Mouse (Mus musculus) stomach, embryonic 16.5 days (tissue): Measurements from ENCODE around the gene Ppp1r9a. TPM values are rescaled to one million over a fixed set of nuclear protein-coding genes. Genes with fewer than 3 reads are reported as not detected.

Experiments
- ATAC-seq: fragments of 200-750 bp; cut with Nextera tagmentation; 2 replicates; pipeline ENCODE4 v1.8.0; 2017; ENCODE audit warnings: moderate number of reproducible peaks, moderate TSS enrichment; ENCODE audit not compliant: insufficient read depth, low FRiP score
- H3K27ac ChIP-seq: fragments of 300-500 bp; sonication (generic); 2 replicates; pipeline ENCODE4 v1.5.1; 2014; ENCODE audit warnings: low read length
- H3K27me3 ChIP-seq: fragments of 300-500 bp; sonication (generic); 2 replicates; pipeline ENCODE4 v1.6.1; 2014; ENCODE audit warnings: low read length, control low read depth, mixed read lengths; ENCODE audit not compliant: control insufficient read depth, insufficient read depth
- H3K36me3 ChIP-seq: fragments of 300-500 bp; sonication (generic); 2 replicates; pipeline ENCODE4 v1.6.1; 2014; ENCODE audit warnings: low read length; ENCODE audit not compliant: control insufficient read depth, insufficient read depth
- H3K4me1 ChIP-seq: fragments of 300-500 bp; sonication (generic); 2 replicates; pipeline ENCODE4 v1.6.1; 2014; ENCODE audit warnings: low read length, control low read depth, mixed read lengths; ENCODE audit not compliant: control insufficient read depth, insufficient read depth
- H3K4me2 ChIP-seq: fragments of 300-500 bp; sonication (generic); 2 replicates; pipeline ENCODE4 v1.6.1; 2014; ENCODE audit warnings: low read depth, low read length, mixed read lengths
- H3K4me3 ChIP-seq: fragments of 300-500 bp; sonication (generic); replicated peaks from 2 replicates; pipeline ENCODE4 v1.5.1; 2014; ENCODE audit warnings: mild to moderate bottlenecking, low read length
- H3K9ac ChIP-seq: fragments of 300-500 bp; sonication (generic); 2 replicates; pipeline ENCODE4 v1.6.1; 2014; ENCODE audit warnings: low read length
- H3K9me3 ChIP-seq: fragments of 300-500 bp; sonication (generic); replicated peaks from 2 replicates; pipeline ENCODE4 v1.6.1; 2016; ENCODE audit warnings: low read length, control low read depth; ENCODE audit not compliant: control insufficient read depth
- WGBS: fragments of 180-500 bp; shearing (Covaris S2); extraction: QIAGEN DNeasy Blood & Tissue Kit; methylation state at CpG from one replicate; pipeline ENCODE4 v1.1.7; 2014; 5-methylcytosine and 5-hydroxymethylcytosine counted together
- polyA plus RNA-seq: library from polyadenylated mRNA; unstranded; fragments of >200 nt; fragmentation: Nextera tagmentation; extraction: Ambion mirVana; gene quantifications from 2 replicates; pipeline ENCODE4 v1.2.1, GENCODE M21; 2015

The Ppp1r9a gene
- polyA plus RNA-seq, 1 experiment from 2014 or later: 14.8 TPM

GRCm38 (mm10) chr6:5104238-5104637, 201.5 kb downstream of the Ppp1r9a start:
- H3K36me3 ChIP-seq: no peaks in the 10 kb centered on the region
- no peak overlapping the region for H3K9ac ChIP-seq
- H3K4me1 ChIP-seq: peaks cover 12% of the 10 kb centered on the region
- H3K9me3 ChIP-seq: no peaks in the 10 kb centered on the region
- H3K4me3 ChIP-seq: no peak overlapping the region
- no peak overlapping the region for H3K4me2 ChIP-seq
- ATAC-seq: no peak
- 75% methylated on average over 7 of the region's 7 CpGs for WGBS
- H3K27me3 ChIP-seq: no peaks in the 10 kb centered on the region
- H3K27ac ChIP-seq: no peak overlapping the region

- H3K4me2 ChIP-seq: no peak overlapping the region
- no peak overlapping the region for H3K9ac ChIP-seq
- H3K36me3 ChIP-seq: no peaks in the 10 kb centered on the region
- no peak overlapping the region for H3K4me3 ChIP-seq
- H3K27ac ChIP-seq: no peak overlapping the region
- ATAC-seq: no peak
- no peaks in the 10 kb centered on the region for H3K27me3 ChIP-seq
- WGBS: 79% methylated on average over 3 of the region's 3 CpGs
- H3K9me3 ChIP-seq: no peaks in the 10 kb centered on the region
- 0 out of 2 replicates have a peak, but pooled peaks cover 5% of the 10 kb centered on the region for H3K4me1 ChIP-seq
Observed at GRCm38 (mm10) chr6:5108494-5108893, 205.8 kb downstream of the Ppp1r9a start.

DNA sequence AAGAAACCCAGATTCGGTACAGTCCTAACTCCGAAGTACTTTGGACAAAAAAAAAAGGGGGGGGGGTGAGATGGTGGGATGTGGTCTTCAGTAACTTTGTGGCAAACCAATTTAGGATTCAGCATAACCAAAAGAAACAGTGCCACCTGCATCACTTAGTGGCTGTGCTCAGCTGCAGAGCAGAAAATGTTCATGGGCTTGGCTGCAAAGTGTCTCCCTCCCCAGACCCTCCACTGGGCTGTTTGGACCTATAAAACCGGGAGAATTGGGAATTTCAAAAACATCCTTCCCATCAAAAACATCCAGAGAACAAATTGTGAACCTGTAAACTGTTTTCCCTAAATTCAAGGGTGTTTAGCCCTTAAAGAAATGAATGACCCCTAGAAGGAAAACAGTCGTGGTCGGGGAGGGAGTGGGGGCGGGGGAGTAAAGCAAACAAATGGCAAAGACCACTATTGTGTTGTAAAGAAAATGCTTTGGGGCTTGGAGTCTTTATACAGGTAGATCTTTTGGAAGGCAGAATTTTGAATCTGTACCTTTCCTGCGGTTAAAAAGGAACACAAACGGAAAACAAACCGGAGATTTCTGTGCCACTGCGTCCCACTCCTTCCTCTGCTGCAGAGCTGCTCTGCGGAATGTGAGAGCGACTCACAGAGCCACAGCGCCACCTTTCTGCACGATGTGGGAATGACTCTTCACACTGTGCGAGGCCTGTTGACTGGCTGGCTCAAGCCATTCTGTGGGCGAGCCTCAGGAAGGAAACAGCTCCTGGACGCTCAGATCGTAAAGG, 207.4 kb downstream of the Ppp1r9a start:
- Histone ChIP-seq H3K9ac (peak overlapping the region; percentile 60), H3K4me2 (peak overlapping the region; percentile 59), H3K36me3 (no peaks in the 10 kb centered on the region), H3K4me1 (no peaks in the 10 kb centered on the region), H3K4me3 (peak overlapping the region; percentile 43), H3K27me3 (no peaks in the 10 kb centered on the region), H3K27ac (0 out of 2 replicates have a peak overlapping the region, but pooled peaks have one; percentile 26), H3K9me3 (no peaks in the 10 kb centered on the region)
- 7% methylated on average over 18 of the region's 18 CpGs for WGBS
- ATAC-seq: peak; percentile 95

GRCm38 (mm10) chr6:5110715-5111048, 208.0 kb downstream of the Ppp1r9a start:
- 25% methylated on average over 3 of the region's 3 CpGs for WGBS
- no peak for ATAC-seq
- H3K9ac ChIP-seq: no peak overlapping the region
- no peak overlapping the region for H3K4me3 ChIP-seq
- no peak overlapping the region for H3K4me2 ChIP-seq
- H3K27ac ChIP-seq: no peak overlapping the region
- H3K36me3 ChIP-seq: no peaks in the 10 kb centered on the region
- H3K4me1 ChIP-seq: no peaks in the 10 kb centered on the region
- H3K27me3 ChIP-seq: no peaks in the 10 kb centered on the region
- no peaks in the 10 kb centered on the region for H3K9me3 ChIP-seq

DNA sequence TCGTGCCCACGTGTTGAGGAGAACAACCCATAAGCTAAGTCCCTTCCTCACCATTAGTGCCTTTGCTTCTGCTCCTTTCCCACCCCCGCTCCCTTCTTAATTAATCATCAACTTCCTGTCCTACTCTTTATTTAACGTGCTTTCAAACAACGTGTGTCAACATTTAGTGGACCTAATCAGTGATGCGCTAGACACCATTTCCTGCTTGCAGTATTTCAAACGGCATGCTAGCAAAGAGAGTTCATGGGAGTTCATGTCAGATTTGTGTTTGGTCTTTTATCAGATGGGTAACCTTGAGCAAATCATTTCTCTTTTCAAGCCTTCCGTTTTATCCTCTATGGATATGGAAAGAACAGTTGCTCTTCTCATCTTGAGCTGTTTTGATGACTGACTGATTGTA, 210.4 kb downstream of the Ppp1r9a start:
- Histone ChIP-seq H3K9me3 (no peaks in the 10 kb centered on the region), H3K4me2 (no peak overlapping the region), H3K4me3 (no peak overlapping the region), H3K36me3 (0 out of 2 replicates have a peak, but pooled peaks cover 3% of the 10 kb centered on the region), H3K4me1 (no peaks in the 10 kb centered on the region), H3K27ac (no peak overlapping the region), H3K9ac (no peak overlapping the region), H3K27me3 (no peaks in the 10 kb centered on the region)
- ATAC-seq: no peak
- WGBS: 21% methylated on average over 8 of the region's 8 CpGs

DNA sequence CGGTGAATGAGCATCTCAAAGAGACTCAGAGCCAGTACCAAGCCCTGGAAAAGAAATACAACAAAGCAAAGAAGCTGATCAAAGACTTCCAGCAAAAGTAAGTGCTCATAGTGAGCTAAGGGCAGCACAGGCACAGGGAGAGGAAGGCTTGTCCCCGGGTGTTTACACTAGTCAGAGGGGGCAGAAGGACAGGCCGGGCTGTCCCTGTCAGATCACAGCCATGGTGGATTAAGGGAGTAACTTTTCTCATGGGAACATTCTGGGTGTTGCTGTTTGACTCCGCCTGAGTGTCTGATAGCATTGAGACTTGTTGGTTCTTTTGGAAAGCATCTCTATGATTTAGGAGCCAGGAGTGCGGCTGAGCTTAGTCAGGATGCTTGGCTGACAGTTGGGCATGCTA, 211.0 kb downstream of the Ppp1r9a start:
- H3K9me3 ChIP-seq: no peaks in the 10 kb centered on the region
- 47% methylated on average over 5 of the region's 5 CpGs for WGBS
- H3K27ac ChIP-seq: no peak overlapping the region
- no peak overlapping the region for H3K4me2 ChIP-seq
- no peaks in the 10 kb centered on the region for H3K4me1 ChIP-seq
- H3K9ac ChIP-seq: no peak overlapping the region
- ATAC-seq: no peak
- 0 out of 2 replicates have a peak, but pooled peaks cover 3% of the 10 kb centered on the region for H3K36me3 ChIP-seq
- no peaks in the 10 kb centered on the region for H3K27me3 ChIP-seq
- H3K4me3 ChIP-seq: no peak overlapping the region

DNA sequence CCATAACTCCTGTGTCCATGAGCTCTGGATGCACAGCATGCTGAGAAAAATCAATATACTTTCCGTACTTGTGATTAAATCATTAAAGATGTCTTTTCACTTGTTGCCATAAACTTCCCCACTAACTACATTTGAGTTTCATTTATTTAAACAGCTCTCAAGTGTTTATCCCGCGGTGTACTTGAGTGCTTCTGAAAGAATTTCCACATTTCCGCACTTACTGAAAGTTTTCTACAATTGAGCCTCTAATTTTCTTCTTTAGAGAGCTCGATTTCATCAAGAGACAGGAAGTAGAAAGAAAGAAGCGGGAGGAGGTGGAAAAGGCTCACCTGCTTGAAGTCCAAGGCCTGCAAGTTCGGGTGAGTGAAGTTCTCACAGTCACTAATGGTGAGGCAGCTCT, 212.1 kb downstream of the Ppp1r9a start:
- whole genome bisulfite sequencing: 75% methylated on average over 7 of the region's 7 CpGs
- H3K9ac ChIP-seq: no peak overlapping the region
- no peaks in the 10 kb centered on the region for H3K27me3 ChIP-seq
- ATAC-seq: no peak
- H3K36me3 ChIP-seq: 0 out of 2 replicates have a peak, but pooled peaks cover 3% of the 10 kb centered on the region
- H3K27ac ChIP-seq: no peak overlapping the region
- no peaks in the 10 kb centered on the region for H3K4me1 ChIP-seq
- H3K4me3 ChIP-seq: no peak overlapping the region
- H3K4me2 ChIP-seq: no peak overlapping the region
- H3K9me3 ChIP-seq: no peaks in the 10 kb centered on the region

- ATAC-seq: no peak
- H3K4me3 ChIP-seq: no peak overlapping the region
- H3K9me3 ChIP-seq: no peaks in the 10 kb centered on the region
- 0 out of 2 replicates have a peak, but pooled peaks cover 3% of the 10 kb centered on the region for H3K36me3 ChIP-seq
- H3K4me1 ChIP-seq: no peaks in the 10 kb centered on the region
- no peak overlapping the region for H3K4me2 ChIP-seq
- no peaks in the 10 kb centered on the region for H3K27me3 ChIP-seq
- no peak overlapping the region for H3K27ac ChIP-seq
- 86% methylated on average over 15 of the region's 15 CpGs for WGBS
- H3K9ac ChIP-seq: no peak overlapping the region
Observed at GRCm38 (mm10) chr6:5119181-5119910, 216.6 kb downstream of the Ppp1r9a start.

DNA sequence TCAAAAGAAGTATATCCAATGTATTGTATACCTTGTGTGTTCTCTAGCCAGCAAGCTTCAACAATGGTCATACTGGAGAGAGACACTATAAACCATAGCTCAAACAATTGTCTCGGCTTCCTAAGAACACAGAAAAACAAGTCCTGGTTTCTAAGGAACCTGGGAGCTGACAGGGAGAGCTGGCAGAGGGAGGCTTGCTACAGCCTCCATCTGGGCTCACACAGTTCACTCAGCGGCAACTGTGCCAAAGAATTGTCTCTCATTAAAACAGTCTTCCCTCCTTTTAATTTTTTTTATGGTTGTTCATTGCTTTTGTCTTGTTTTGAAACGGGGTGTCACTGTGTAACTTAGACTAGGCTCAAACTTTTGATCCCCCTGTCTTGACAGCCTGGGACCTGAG, 217.5 kb downstream of the Ppp1r9a start:
- H3K4me2 ChIP-seq: no peak overlapping the region
- H3K9me3 ChIP-seq: no peaks in the 10 kb centered on the region
- no peak for ATAC-seq
- no peak overlapping the region for H3K27ac ChIP-seq
- H3K4me3 ChIP-seq: no peak overlapping the region
- H3K4me1 ChIP-seq: no peaks in the 10 kb centered on the region
- H3K9ac ChIP-seq: no peak overlapping the region
- 0 out of 2 replicates have a peak, but pooled peaks cover 3% of the 10 kb centered on the region for H3K36me3 ChIP-seq
- H3K27me3 ChIP-seq: no peaks in the 10 kb centered on the region
- 60% methylated on average over 3 of the region's 3 CpGs for WGBS
